Mouse (Mus musculus) heart, postnatal 4 days (tissue): ENCODE measurements at regions not wholly inside any gene's neighbourhood (a gene's known extent, or its start where the extent isn't known, plus 50 kb on each side); places are given as distances from the start of the nearest gene placed in this dataset.

Source experiments
- DNase-seq: peaks from one replicate; pipeline ENCODE4 v3.0.0; 2021

GRCm38 (mm10) chrX:4688291-4688690 lies 112.0 kb upstream of the Btbd35f4 start:
- DNase-seq: peak; percentile 13
